Mouse (Mus musculus) limb, embryonic 13.5 days (tissue): ENCODE data around the gene Nkpd1. TPM values are rescaled to one million over a fixed set of nuclear protein-coding genes. Genes with fewer than 3 reads are reported as not detected.

ENCODE experiments used
- ATAC-seq: fragments of 200-750 bp; cut with Nextera tagmentation; 2 replicates; pipeline ENCODE4 v1.8.0; 2017; ENCODE audit warnings: low read depth, moderate number of reproducible peaks, moderate TSS enrichment; ENCODE audit not compliant: low FRiP score
- H3K27ac ChIP-seq: fragments of 300-500 bp; sonication (generic); 2 replicates; pipeline ENCODE4 v1.5.1; 2015; ENCODE audit warnings: inconsistent platforms, mild to moderate bottlenecking, moderate library complexity
- H3K27me3 ChIP-seq: fragments of 300-500 bp; sonication (generic); 2 replicates; pipeline ENCODE4 v1.6.1; 2015; ENCODE audit warnings: mild to moderate bottlenecking, inconsistent platforms
- H3K36me3 ChIP-seq: fragments of 300-500 bp; sonication (generic); 2 replicates; pipeline ENCODE4 v1.6.1; 2015; ENCODE audit warnings: inconsistent platforms, mild to moderate bottlenecking, moderate library complexity
- H3K4me1 ChIP-seq: fragments of 300-500 bp; sonication (generic); 2 replicates; pipeline ENCODE4 v1.6.1; 2015; ENCODE audit warnings: inconsistent platforms
- H3K4me2 ChIP-seq: fragments of 300-500 bp; sonication (generic); replicated peaks from 2 replicates; pipeline ENCODE4 v1.6.1; 2015; ENCODE audit warnings: inconsistent platforms, mild to moderate bottlenecking, moderate library complexity
- H3K4me3 ChIP-seq: fragments of 300-500 bp; sonication (generic); 2 replicates; pipeline ENCODE4 v1.5.1; 2015; ENCODE audit warnings: moderate library complexity, mild to moderate bottlenecking, inconsistent platforms
- H3K9ac ChIP-seq: fragments of 300-500 bp; sonication (generic); 2 replicates; pipeline ENCODE4 v1.6.1; 2015; ENCODE audit warnings: mild to moderate bottlenecking, inconsistent platforms
- H3K9me3 ChIP-seq: fragments of 300-500 bp; sonication (generic); 2 replicates; pipeline ENCODE4 v1.6.1; 2016; ENCODE audit warnings: inconsistent platforms
- WGBS: fragments of 180-500 bp; shearing (Covaris S2); methylation state at CpG from one replicate; pipeline ENCODE4 v1.1.7; 2015; 5-methylcytosine and 5-hydroxymethylcytosine counted together
- polyA plus RNA-seq: library from polyadenylated mRNA; unstranded; fragments of >200 nt; fragmentation: Nextera tagmentation; extraction: Ambion mirVana; gene quantifications from 2 replicates; pipeline ENCODE4 v1.2.1, GENCODE M21; 2015

Nkpd1 gene
- 0.10 and 0.11 TPM in 2 replicates for polyA plus RNA-seq

GRCm38 (mm10) chr7:19517652-19518365 lies at the start of gene Nkpd1:
Gene Nkpd1 (plus strand): TSS chr7:19517838.
- Histone ChIP-seq H3K9ac (peak within 1 kb of the TSS; percentile 61), H3K4me2 (peak within 1 kb of the TSS; percentile 52), H3K36me3 (no peaks in the 10 kb centered on the region), H3K4me3 (peak within 1 kb of the TSS; percentile 7; the same call in 1 of the 2 replicates), H3K27me3 (peaks cover 72% of the 10 kb centered on the region), H3K27ac (no peak within 1 kb of the TSS), H3K9me3 (no peaks in the 10 kb centered on the region), H3K4me1 (peaks cover 15% of the 10 kb centered on the region)
- 4% methylated on average over 26 of the region's 29 CpGs for WGBS
- no peak for ATAC-seq

GRCm38 (mm10) chr7:19468279-19468678 lies 49.4 kb upstream of the Nkpd1 start:
- Histone ChIP-seq H3K4me1 (peaks cover 25% of the 10 kb centered on the region), H3K9ac (no peak overlapping the region), H3K9me3 (no peaks in the 10 kb centered on the region), H3K27me3 (peaks cover 66% of the 10 kb centered on the region), H3K27ac (no peak overlapping the region), H3K4me3 (no peak overlapping the region), H3K4me2 (no peak overlapping the region), H3K36me3 (no peaks in the 10 kb centered on the region)
- 69% methylated on average over 12 of the region's 12 CpGs for WGBS
- ATAC-seq, result no peak

GRCm38 (mm10) chr7:19469404-19469803 lies 48.2 kb upstream of the Nkpd1 start:
- no peak for ATAC-seq
- Histone ChIP-seq H3K27ac (no peak overlapping the region), H3K4me3 (peak overlapping the region; percentile 10; the same call in 1 of the 2 replicates), H3K9me3 (no peaks in the 10 kb centered on the region), H3K4me2 (no peak overlapping the region), H3K4me1 (peaks cover 24% of the 10 kb centered on the region), H3K27me3 (peaks cover 72% of the 10 kb centered on the region), H3K9ac (no peak overlapping the region), H3K36me3 (no peaks in the 10 kb centered on the region)
- 23% methylated on average over 23 of the region's 23 CpGs for WGBS

- no peak for ATAC-seq
- no peaks in the 10 kb centered on the region for H3K9me3 ChIP-seq
- H3K4me3 ChIP-seq, result no peak overlapping the region
- no peak overlapping the region for H3K27ac ChIP-seq
- no peak overlapping the region for H3K4me2 ChIP-seq
- no peak overlapping the region for H3K9ac ChIP-seq
- 24% methylated on average over 14 of the region's 14 CpGs for WGBS
- H3K27me3 ChIP-seq, result peaks cover 78% of the 10 kb centered on the region
- peaks cover 14% of the 10 kb centered on the region for H3K4me1 ChIP-seq
- H3K36me3 ChIP-seq, result no peaks in the 10 kb centered on the region
Measured at GRCm38 (mm10) chr7:19470308-19470707, 47.3 kb upstream of the Nkpd1 start.

GRCm38 (mm10) chr7:19472403-19472802 lies 45.2 kb upstream of the Nkpd1 start:
- Histone ChIP-seq H3K4me2 (no peak overlapping the region), H3K4me3 (no peak overlapping the region), H3K9ac (no peak overlapping the region), H3K9me3 (no peaks in the 10 kb centered on the region), H3K27me3 (peaks cover 75% of the 10 kb centered on the region), H3K27ac (no peak overlapping the region), H3K4me1 (peaks cover 14% of the 10 kb centered on the region; the same call in 1 of the 2 replicates), H3K36me3 (no peaks in the 10 kb centered on the region)
- no peak for ATAC-seq
- WGBS, result 39% methylated on average over 4 of the region's 4 CpGs

- ATAC-seq, result peak; percentile 90
- peak overlapping the region; percentile 76 for H3K4me2 ChIP-seq
- WGBS, result 1% methylated on average over 65 of the region's 89 CpGs
- peak overlapping the region; percentile 67; the same call in 1 of the 2 replicates for H3K27ac ChIP-seq
- H3K36me3 ChIP-seq, result no peaks in the 10 kb centered on the region
- H3K9me3 ChIP-seq, result no peaks in the 10 kb centered on the region
- peak overlapping the region; percentile 55 for H3K4me3 ChIP-seq
- H3K4me1 ChIP-seq, result peaks cover 14% of the 10 kb centered on the region; the same call in 1 of the 2 replicates
- H3K27me3 ChIP-seq, result peaks cover 71% of the 10 kb centered on the region
- peak overlapping the region; percentile 74 for H3K9ac ChIP-seq
Measured at GRCm38 (mm10) chr7:19473875-19474443, 43.7 kb upstream of the Nkpd1 start.

- no peak overlapping the region for H3K9ac ChIP-seq
- no peaks in the 10 kb centered on the region for H3K9me3 ChIP-seq
- 71% methylated on average over 2 of the region's 2 CpGs for WGBS
Measured at GRCm38 (mm10) chr7:19477084-19477483, 40.6 kb upstream of the Nkpd1 start.

GRCm38 (mm10) chr7:19477624-19478384 lies 39.8 kb upstream of the Nkpd1 start:
- Histone ChIP-seq H3K4me3 (no peak overlapping the region), H3K36me3 (no peaks in the 10 kb centered on the region), H3K9me3 (no peaks in the 10 kb centered on the region), H3K4me1 (peaks cover 10% of the 10 kb centered on the region; the same call in 1 of the 2 replicates), H3K9ac (no peak overlapping the region), H3K4me2 (no peak overlapping the region), H3K27ac (no peak overlapping the region), H3K27me3 (peaks cover 34% of the 10 kb centered on the region)
- ATAC-seq, result no peak
- WGBS, result 23% methylated on average over 14 of the region's 14 CpGs

More at GRCm38 (mm10) chr7:19477084-19477483, 40.6 kb upstream of the Nkpd1 start:
- Histone ChIP-seq H3K36me3 (no peaks in the 10 kb centered on the region), H3K27ac (no peak overlapping the region), H3K4me2 (no peak overlapping the region), H3K27me3 (peaks cover 41% of the 10 kb centered on the region), H3K4me1 (peaks cover 10% of the 10 kb centered on the region; the same call in 1 of the 2 replicates), H3K4me3 (no peak overlapping the region)
- ATAC-seq, result no peak

GRCm38 (mm10) chr7:19483281-19483680 lies 34.4 kb upstream of the Nkpd1 start:
- no peaks in the 10 kb centered on the region for H3K36me3 ChIP-seq
- no peaks in the 10 kb centered on the region for H3K4me1 ChIP-seq
- H3K9me3 ChIP-seq, result no peaks in the 10 kb centered on the region
- no peak overlapping the region for H3K4me2 ChIP-seq
- no peak overlapping the region for H3K4me3 ChIP-seq
- WGBS, result 81% methylated on average over 8 of the region's 8 CpGs
- H3K9ac ChIP-seq, result no peak overlapping the region
- peaks cover 20% of the 10 kb centered on the region for H3K27me3 ChIP-seq
- ATAC-seq, result no peak
- no peak overlapping the region for H3K27ac ChIP-seq

- no peak overlapping the region for H3K27ac ChIP-seq
- no peaks in the 10 kb centered on the region for H3K9me3 ChIP-seq
- no peak overlapping the region for H3K4me2 ChIP-seq
- H3K4me3 ChIP-seq, result no peak overlapping the region
- 91% methylated on average over 1 of the region's 1 CpGs for WGBS
- H3K27me3 ChIP-seq, result peaks cover 42% of the 10 kb centered on the region
- H3K36me3 ChIP-seq, result no peaks in the 10 kb centered on the region
- no peak overlapping the region for H3K9ac ChIP-seq
- ATAC-seq, result no peak
- H3K4me1 ChIP-seq, result peaks cover 9% of the 10 kb centered on the region; the same call in 1 of the 2 replicates
Measured at GRCm38 (mm10) chr7:19485488-19485887, 32.1 kb upstream of the Nkpd1 start.

- no peak overlapping the region for H3K27ac ChIP-seq
- peaks cover 52% of the 10 kb centered on the region for H3K27me3 ChIP-seq
- H3K9ac ChIP-seq, result no peak overlapping the region
- no peaks in the 10 kb centered on the region for H3K9me3 ChIP-seq
- H3K4me1 ChIP-seq, result peaks cover 11% of the 10 kb centered on the region; the same call in 1 of the 2 replicates
- H3K36me3 ChIP-seq, result no peaks in the 10 kb centered on the region
- no peak overlapping the region for H3K4me3 ChIP-seq
- no peak overlapping the region for H3K4me2 ChIP-seq
- WGBS, result 89% methylated on average over 7 of the region's 7 CpGs
- ATAC-seq, result no peak
Measured at GRCm38 (mm10) chr7:19486549-19486948, 31.1 kb upstream of the Nkpd1 start.

- Histone ChIP-seq H3K27me3 (peaks cover 67% of the 10 kb centered on the region), H3K27ac (no peak overlapping the region), H3K9me3 (no peaks in the 10 kb centered on the region), H3K36me3 (no peaks in the 10 kb centered on the region), H3K4me3 (peak overlapping the region; percentile 34), H3K9ac (peak overlapping the region; percentile 54), H3K4me2 (peak overlapping the region; percentile 56), H3K4me1 (peaks cover 16% of the 10 kb centered on the region; the same call in 1 of the 2 replicates)
- WGBS, result 3% methylated on average over 31 of the region's 31 CpGs
- 0 out of 2 replicates have a peak, but pooled peaks have one; percentile 19 for ATAC-seq
Measured at GRCm38 (mm10) chr7:19489525-19489924, 28.1 kb upstream of the Nkpd1 start.
